Mouse (Mus musculus): Measurements from ENCODE around the gene Tbc1d13. TPM values are rescaled to one million over a fixed set of nuclear protein-coding genes. Genes with fewer than 3 reads are reported as not detected.

Tbc1d13 gene
- polyA plus RNA-seq (2014; fragmentation: Illumina TruSeq; extraction: RNeasy Lipid Tissue Mini Kit (QIAGEN cat#74804); ENCODE audit: low read depth, low replicate concordance), result 6.5 TPM

DNA sequence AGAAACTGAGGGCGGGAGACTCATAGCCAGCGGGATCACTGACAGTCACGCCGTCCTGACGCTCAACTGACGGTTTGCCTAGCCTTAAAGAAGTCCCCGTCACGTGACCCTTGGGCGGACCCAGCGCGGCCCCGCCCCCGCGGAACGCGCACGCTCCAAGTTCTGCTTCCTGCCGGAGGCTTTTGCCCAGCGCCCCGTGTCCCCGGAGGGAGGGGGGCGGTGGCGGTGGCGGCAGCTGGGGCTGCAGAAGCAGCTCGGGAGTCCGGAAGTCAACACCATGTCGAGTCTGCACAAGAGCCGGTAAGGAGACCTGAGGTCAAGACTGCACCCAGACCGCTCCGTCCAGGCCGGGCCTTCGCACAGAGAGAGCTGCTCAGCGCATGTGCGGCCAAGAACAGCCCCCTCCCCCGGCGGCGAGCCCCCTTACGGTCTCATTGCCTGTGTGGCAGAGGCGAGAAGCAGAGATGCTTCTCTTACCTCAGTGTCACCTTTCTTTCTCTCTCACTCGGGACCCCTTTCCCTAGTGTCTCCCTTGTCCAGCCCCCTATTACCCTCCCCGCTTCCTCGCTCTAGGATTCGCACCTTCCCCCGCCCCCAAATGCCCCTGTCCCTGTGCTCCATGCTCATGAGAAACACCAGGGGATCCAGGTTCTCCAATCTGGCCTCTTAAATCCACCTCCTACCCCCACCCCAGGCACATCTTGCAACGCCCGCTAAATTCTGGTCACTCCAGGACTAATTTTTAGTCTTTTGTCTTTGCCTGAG, at the start of gene Tbc1d13:
Gene Tbc1d13 (plus strand): TSS at position 134 of the 765 bp plus-strand sequence.

DNA sequence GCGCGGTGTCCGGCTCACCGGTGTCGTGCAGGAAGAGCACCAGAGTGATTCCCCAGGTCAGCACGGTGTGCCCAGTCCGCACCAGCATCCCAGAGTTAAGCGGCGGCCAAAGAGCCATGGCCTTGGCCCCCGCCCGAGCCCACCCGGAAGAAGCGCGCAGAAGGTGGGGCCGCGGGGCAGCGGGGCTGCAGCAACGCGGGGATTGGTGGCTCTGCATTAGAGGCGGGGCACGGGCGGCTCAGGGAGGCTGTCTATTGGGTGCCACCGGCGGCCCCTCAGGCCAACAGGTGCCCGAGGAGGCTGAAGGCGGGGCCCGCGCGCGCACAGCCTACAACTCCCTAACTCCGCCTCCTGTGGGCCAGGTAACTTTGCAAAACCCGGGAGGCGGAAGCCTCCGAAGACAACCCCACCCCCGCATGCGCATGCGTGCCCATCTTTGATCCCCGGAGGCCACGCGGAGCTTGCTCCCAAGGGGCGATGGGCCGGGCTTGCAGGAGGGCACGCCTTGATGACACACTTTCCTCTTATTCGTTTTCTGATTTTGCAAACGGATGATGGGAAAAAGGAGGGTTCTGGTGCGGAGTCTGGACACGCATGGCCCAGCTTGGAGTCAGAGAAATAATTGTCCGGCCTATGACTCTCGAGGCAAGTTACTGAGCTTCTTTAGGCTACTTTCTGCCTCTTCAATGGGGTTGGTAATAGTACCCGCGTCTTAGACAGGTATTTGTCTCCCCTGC, 39.9 kb upstream of the Tbc1d13 start, which contains the start of gene Zdhhc12:
Gene Zdhhc12 (minus strand): TSS at position 178 of the 737 bp plus-strand sequence.

DNA sequence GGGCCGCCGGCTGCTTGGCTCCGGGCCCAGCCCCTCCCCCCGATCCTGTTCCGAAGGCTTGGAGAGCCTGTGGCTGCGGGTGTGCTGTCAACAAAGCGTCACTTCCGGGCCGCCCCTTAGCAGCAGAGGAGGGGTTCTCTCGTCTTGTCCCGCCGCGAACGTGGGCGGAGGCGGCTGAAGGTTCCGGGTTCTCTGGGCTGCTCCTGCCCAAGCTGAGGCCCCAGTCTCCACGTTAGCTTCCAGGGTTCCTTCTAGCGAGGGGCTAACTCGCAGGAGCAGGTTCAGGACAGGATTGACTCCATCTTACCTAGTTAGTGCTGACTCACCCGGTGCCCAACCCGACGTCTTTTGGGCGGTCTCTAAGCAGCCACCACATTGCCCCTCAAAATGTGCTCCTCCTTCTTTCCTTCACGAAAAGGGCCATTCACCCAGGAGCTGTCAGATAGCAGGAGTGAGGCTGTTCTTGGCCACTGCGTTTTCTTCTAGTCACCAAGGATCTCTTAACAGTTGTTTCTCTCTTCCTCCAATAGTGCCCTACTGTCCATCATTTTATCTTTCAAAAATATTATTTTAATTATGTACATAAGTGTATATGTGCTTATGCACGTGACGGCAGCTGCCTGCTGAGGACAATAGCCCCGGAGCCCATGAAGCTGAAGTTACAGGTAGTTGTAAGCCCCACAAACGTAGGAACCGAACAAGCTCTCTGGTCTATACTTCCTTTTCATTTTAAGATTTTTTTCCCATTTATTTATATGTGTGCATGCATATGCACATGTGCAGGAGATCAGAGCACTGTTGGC, 8.9 kb upstream of the Tbc1d13 start, which contains the start of gene Zer1:
Gene Zer1 (minus strand): TSS at position 114 of the 803 bp plus-strand sequence.

DNA sequence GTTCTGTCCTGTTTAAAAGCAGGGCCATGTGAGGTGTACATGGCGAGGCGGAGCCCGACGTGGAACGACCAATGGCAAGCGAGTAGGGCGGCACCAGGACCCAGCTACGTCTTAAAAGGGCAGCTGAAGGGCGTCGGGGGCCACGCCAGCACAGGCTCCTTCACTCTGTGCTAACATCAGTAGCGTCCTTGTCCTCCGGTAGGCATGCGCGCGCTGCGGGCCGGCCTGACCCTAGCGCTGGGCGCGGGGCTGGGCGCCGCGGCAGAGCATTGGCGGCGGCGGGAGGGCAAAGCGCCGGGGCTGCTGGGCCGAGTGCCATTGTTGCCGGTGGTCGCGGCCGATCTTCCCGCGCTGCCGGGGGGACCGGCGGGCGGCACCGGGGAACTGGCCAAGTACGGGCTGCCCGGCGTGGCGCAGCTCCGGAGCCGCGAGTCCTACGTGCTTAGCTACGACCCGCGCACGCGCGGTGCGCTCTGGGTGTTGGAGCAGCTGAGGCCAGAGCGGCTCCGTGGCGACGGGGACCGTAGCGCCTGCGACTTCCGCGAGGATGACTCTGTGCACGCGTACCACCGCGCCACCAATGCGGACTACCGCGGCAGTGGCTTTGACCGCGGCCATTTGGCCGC, 37.9 kb downstream of the Tbc1d13 start, which contains the start of gene Endog:
Gene Endog (plus strand): TSS at position 123 of the 626 bp plus-strand sequence.

DNA sequence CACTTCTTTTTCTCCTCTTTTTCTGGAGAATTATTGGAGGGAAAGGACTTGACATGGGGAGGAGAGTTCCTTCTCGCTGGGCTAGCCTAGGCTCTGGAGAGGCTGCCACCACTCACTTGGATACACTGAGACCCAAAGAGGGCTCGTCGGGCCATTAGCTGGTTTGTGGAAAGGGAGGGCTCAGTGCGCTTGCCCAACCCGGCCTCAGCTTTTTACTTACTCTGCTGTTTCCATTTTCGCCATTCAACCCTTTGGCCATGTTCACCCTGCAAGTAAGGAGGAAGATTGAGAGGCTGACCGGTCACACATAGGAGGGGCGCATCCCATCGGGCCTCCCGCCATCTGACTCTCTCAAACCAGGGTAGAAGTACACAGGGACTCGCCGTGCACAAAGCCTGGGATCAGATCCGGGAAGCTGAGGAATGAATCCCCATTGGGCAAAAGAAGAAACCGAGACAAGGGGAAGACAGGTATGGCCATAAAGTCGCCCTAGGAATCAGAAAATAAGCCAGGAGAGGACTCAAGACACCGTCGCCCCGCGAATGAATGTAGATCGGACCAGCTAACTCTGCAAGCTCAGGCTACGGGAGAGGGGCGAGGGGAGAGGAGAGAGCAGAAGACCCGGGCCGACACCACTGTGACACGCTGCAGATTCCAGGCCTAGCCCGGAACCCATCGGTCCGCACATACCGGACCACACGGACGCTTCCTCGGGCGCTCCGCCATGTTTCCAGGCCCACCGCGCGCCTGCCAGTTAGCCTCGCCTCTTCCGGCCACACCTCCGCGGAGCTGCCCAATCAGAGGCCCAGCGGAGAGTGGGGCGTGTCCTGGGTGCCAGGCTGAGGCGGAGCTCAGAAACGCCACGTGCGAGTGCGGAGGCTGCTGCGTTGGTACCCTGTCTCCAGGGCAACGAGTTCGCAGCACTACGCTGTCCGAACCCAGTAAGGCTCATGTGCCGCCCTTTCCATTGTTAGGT, 44.4 kb downstream of the Tbc1d13 start, which contains the start of gene Spout1:
Gene Spout1 (minus strand): TSS at position 760 of the 976 bp plus-strand sequence.

Other genes with a start within 250 kb of the Tbc1d13 start
- 2.8 TPM for gene Odf2, start 244.5 kb upstream of the Tbc1d13 start, polyA plus RNA-seq (2014; fragmentation: Illumina TruSeq; extraction: RNeasy Lipid Tissue Mini Kit (QIAGEN cat#74804); ENCODE audit: low read depth, low replicate concordance)
- 12.1 TPM for gene Gle1, start 198.3 kb upstream of the Tbc1d13 start, polyA plus RNA-seq (2014; fragmentation: Illumina TruSeq; extraction: RNeasy Lipid Tissue Mini Kit (QIAGEN cat#74804); ENCODE audit: low read depth, low replicate concordance)
- gene Sptan1, start 168.2 kb upstream of the Tbc1d13 start, polyA plus RNA-seq (2014; fragmentation: Illumina TruSeq; extraction: RNeasy Lipid Tissue Mini Kit (QIAGEN cat#74804); ENCODE audit: low read depth, low replicate concordance), result 9.0 TPM
- 0.34 TPM for gene Wdr34, start 84.9 kb upstream of the Tbc1d13 start, polyA plus RNA-seq (2014; fragmentation: Illumina TruSeq; extraction: RNeasy Lipid Tissue Mini Kit (QIAGEN cat#74804); ENCODE audit: low read depth, low replicate concordance)
- gene Set, start 76.4 kb upstream of the Tbc1d13 start, polyA plus RNA-seq (2014; fragmentation: Illumina TruSeq; extraction: RNeasy Lipid Tissue Mini Kit (QIAGEN cat#74804); ENCODE audit: low read depth, low replicate concordance), result 144 TPM
- not detected for gene Pkn3, start 56.1 kb upstream of the Tbc1d13 start, polyA plus RNA-seq (2014; fragmentation: Illumina TruSeq; extraction: RNeasy Lipid Tissue Mini Kit (QIAGEN cat#74804); ENCODE audit: low read depth, low replicate concordance)
- 2.7 TPM for gene Zdhhc12, start 40.1 kb upstream of the Tbc1d13 start, polyA plus RNA-seq (2014; fragmentation: Illumina TruSeq; extraction: RNeasy Lipid Tissue Mini Kit (QIAGEN cat#74804); ENCODE audit: low read depth, low replicate concordance)
- gene Zer1, start 9.2 kb upstream of the Tbc1d13 start, polyA plus RNA-seq (2014; fragmentation: Illumina TruSeq; extraction: RNeasy Lipid Tissue Mini Kit (QIAGEN cat#74804); ENCODE audit: low read depth, low replicate concordance), result 2.0 TPM
- 0.64 TPM for gene Endog, start 37.7 kb downstream of the Tbc1d13 start, polyA plus RNA-seq (2014; fragmentation: Illumina TruSeq; extraction: RNeasy Lipid Tissue Mini Kit (QIAGEN cat#74804); ENCODE audit: low read depth, low replicate concordance)
- gene Spout1, start 44.7 kb downstream of the Tbc1d13 start, polyA plus RNA-seq (2014; fragmentation: Illumina TruSeq; extraction: RNeasy Lipid Tissue Mini Kit (QIAGEN cat#74804); ENCODE audit: low read depth, low replicate concordance), result 0.53 TPM
- 13.5 TPM for gene Kyat1, start 72.1 kb downstream of the Tbc1d13 start, polyA plus RNA-seq (2014; fragmentation: Illumina TruSeq; extraction: RNeasy Lipid Tissue Mini Kit (QIAGEN cat#74804); ENCODE audit: low read depth, low replicate concordance)
- gene Lrrc8a, start 104.0 kb downstream of the Tbc1d13 start, polyA plus RNA-seq (2014; fragmentation: Illumina TruSeq; extraction: RNeasy Lipid Tissue Mini Kit (QIAGEN cat#74804); ENCODE audit: low read depth, low replicate concordance), result 3.3 TPM
- gene Gm28035, start 106.8 kb downstream of the Tbc1d13 start, polyA plus RNA-seq (2014; fragmentation: Illumina TruSeq; extraction: RNeasy Lipid Tissue Mini Kit (QIAGEN cat#74804); ENCODE audit: low read depth, low replicate concordance), result 0.26 TPM
- gene Phyhd1, start 132.5 kb downstream of the Tbc1d13 start, polyA plus RNA-seq (2014; fragmentation: Illumina TruSeq; extraction: RNeasy Lipid Tissue Mini Kit (QIAGEN cat#74804); ENCODE audit: low read depth, low replicate concordance), result 72.7 TPM
- gene Gm28038, start 147.3 kb downstream of the Tbc1d13 start, polyA plus RNA-seq (2014; fragmentation: Illumina TruSeq; extraction: RNeasy Lipid Tissue Mini Kit (QIAGEN cat#74804); ENCODE audit: low read depth, low replicate concordance), result not detected
- 5.8 TPM for gene Dolk, start 152.6 kb downstream of the Tbc1d13 start, polyA plus RNA-seq (2014; fragmentation: Illumina TruSeq; extraction: RNeasy Lipid Tissue Mini Kit (QIAGEN cat#74804); ENCODE audit: low read depth, low replicate concordance)
- gene Nup188, start 152.7 kb downstream of the Tbc1d13 start, polyA plus RNA-seq (2014; fragmentation: Illumina TruSeq; extraction: RNeasy Lipid Tissue Mini Kit (QIAGEN cat#74804); ENCODE audit: low read depth, low replicate concordance), result 1.1 TPM
- gene Sh3glb2, start 225.6 kb downstream of the Tbc1d13 start, polyA plus RNA-seq (2014; fragmentation: Illumina TruSeq; extraction: RNeasy Lipid Tissue Mini Kit (QIAGEN cat#74804); ENCODE audit: low read depth, low replicate concordance), result 1.8 TPM
- gene Miga2, start 230.5 kb downstream of the Tbc1d13 start, polyA plus RNA-seq (2014; fragmentation: Illumina TruSeq; extraction: RNeasy Lipid Tissue Mini Kit (QIAGEN cat#74804); ENCODE audit: low read depth, low replicate concordance), result 2.6 TPM